Mouse (Mus musculus) gastrocnemius, postnatal 36 days (tissue): Measurements from ENCODE around the gene Serinc3. TPM values are rescaled to one million over a fixed set of nuclear protein-coding genes. Genes with fewer than 3 reads are reported as not detected.
"Not testable (repeated sequence)": the region's sequence is repeated elsewhere in the genome, so short reads cannot be mapped to it uniquely, and the experiment has no call there.

Experiments used
- DNase-seq, 2 experiments: peaks; one replicate each; pipeline ENCODE4 v3.0.0; 2022
- intact Hi-C: fragments of 180-260 bp; cut with DNase I; formaldehyde crosslinking; loops from one replicate; pipeline ENCODE4 v1.15.1; 2025
- long read RNA-seq, 2 experiments: library from polyadenylated mRNA; stranded (forward); transcript quantifications; one replicate each; pipeline ENCODE4 v2.0.0; 2021
- total RNA-seq, 2 experiments: library from RNA; stranded (reverse); gene quantifications; 2 replicates each; pipeline ENCODE4 v1.2.3; 2021

Gene Serinc3
- 100 to 1,000 TPM; 101 to 136 TPM for total RNA-seq
- long read RNA-seq, experiment 1, transcript Serinc3-201 (10 exons, 3,683 nt) = major isoform, 64 of 94 reads
- long read RNA-seq, experiment 1, partial matches to known transcripts = 14 of 94 reads
- long read RNA-seq, experiment 1, other reads (novel, unspliced or antisense) = 16 of 94 reads
- long read RNA-seq, experiment 2, transcript Serinc3-201 (10 exons, 3,683 nt) = major isoform, 88 of 109 reads
- long read RNA-seq, experiment 2, partial matches to known transcripts = 14 of 109 reads
- long read RNA-seq, experiment 2, other reads (novel, unspliced or antisense) = 7 of 109 reads

- intact Hi-C loops = loop anchor here (2.0 to 5.0 kb wide), 2 partner anchors 42 to 74 kb away; partner anchors contain the start of gene Ttpal
Observed at GRCm38 (mm10) chr2:163644575-163645385, at the start of gene Serinc3. Gene Serinc3 (minus strand): TSS chr2:163645131.

GRCm38 (mm10) chr2:163693716-163694314 lies 48.9 kb upstream of the Serinc3 start:
- intact Hi-C loops = loop anchor here (5.0 kb wide), 1 partner anchor 37 kb away; the partner anchor contains the start of gene Pkig
- DNase-seq = no peak

More at GRCm38 (mm10) chr2:163644575-163645385, at the start of gene Serinc3:
- DNase-seq = peak; percentile 99

- intact Hi-C loops = loop anchor here (5.0 kb wide), 1 partner anchor 36 kb away; the partner anchor contains the start of gene Pkig
- DNase-seq = no peak
Observed at GRCm38 (mm10) chr2:163692873-163693612, 48.1 kb upstream of the Serinc3 start.

GRCm38 (mm10) chr2:163691846-163692605 lies 47.1 kb upstream of the Serinc3 start:
- intact Hi-C loops = loop anchor here (5.0 kb wide), 1 partner anchor 35 kb away; the partner anchor contains the start of gene Pkig
- no peak for DNase-seq

GRCm38 (mm10) chr2:163690409-163691304 lies 45.7 kb upstream of the Serinc3 start:
- no peak for DNase-seq
- intact Hi-C loops = loop anchor here (5.0 kb wide), 1 partner anchor 33 kb away; the partner anchor contains the start of gene Pkig

- DNase-seq = no peak
- intact Hi-C loops = loop anchor here (5.0 kb wide), 1 partner anchor 32 kb away; the partner anchor contains the start of gene Pkig
Observed at GRCm38 (mm10) chr2:163689771-163690170, 44.8 kb upstream of the Serinc3 start.

GRCm38 (mm10) chr2:163688377-163688776 lies 43.4 kb upstream of the Serinc3 start:
- intact Hi-C loops, DNase-seq: not testable (repeated sequence)

- DNase-seq = no peak
- intact Hi-C loops = no loop called here
Observed at GRCm38 (mm10) chr2:163686886-163687285, 42.0 kb upstream of the Serinc3 start.

GRCm38 (mm10) chr2:163686233-163686632 lies 41.3 kb upstream of the Serinc3 start:
- DNase-seq = no peak
- intact Hi-C loops = no loop called here

- peak; percentile 24 to 50 for DNase-seq
- intact Hi-C loops = no loop called here
Observed at GRCm38 (mm10) chr2:163685761-163686200, 40.9 kb upstream of the Serinc3 start.

GRCm38 (mm10) chr2:163685287-163685686 lies 40.4 kb upstream of the Serinc3 start:
- no peak for DNase-seq
- intact Hi-C loops = no loop called here

GRCm38 (mm10) chr2:163682344-163682743 lies 37.4 kb upstream of the Serinc3 start:
- DNase-seq = no peak
- intact Hi-C loops = no loop called here

GRCm38 (mm10) chr2:163676745-163677144 lies 31.8 kb upstream of the Serinc3 start:
- intact Hi-C loops = no loop called here
- DNase-seq = no peak

GRCm38 (mm10) chr2:163676321-163676720 lies 31.4 kb upstream of the Serinc3 start:
- intact Hi-C loops = no loop called here

GRCm38 (mm10) chr2:163675662-163676061 lies 30.7 kb upstream of the Serinc3 start:
- DNase-seq = no peak
- intact Hi-C loops = no loop called here

More at GRCm38 (mm10) chr2:163676321-163676720, 31.4 kb upstream of the Serinc3 start:
- DNase-seq = no peak

GRCm38 (mm10) chr2:163675144-163675619 lies 30.3 kb upstream of the Serinc3 start:
- intact Hi-C loops = no loop called here
- DNase-seq = no peak

GRCm38 (mm10) chr2:163674397-163674796 lies 29.5 kb upstream of the Serinc3 start:
- no peak for DNase-seq
- intact Hi-C loops = no loop called here
